Mouse (Mus musculus) retina, adult 2 months (tissue): ENCODE measurements around the gene Gm9958.

ENCODE experiments used
- DNase-seq: peaks from one replicate; pipeline ENCODE4 v3.0.0-alpha.2; 2012; ENCODE audit warnings: low read depth, low spot score

The Gm9958 gene

DNA sequence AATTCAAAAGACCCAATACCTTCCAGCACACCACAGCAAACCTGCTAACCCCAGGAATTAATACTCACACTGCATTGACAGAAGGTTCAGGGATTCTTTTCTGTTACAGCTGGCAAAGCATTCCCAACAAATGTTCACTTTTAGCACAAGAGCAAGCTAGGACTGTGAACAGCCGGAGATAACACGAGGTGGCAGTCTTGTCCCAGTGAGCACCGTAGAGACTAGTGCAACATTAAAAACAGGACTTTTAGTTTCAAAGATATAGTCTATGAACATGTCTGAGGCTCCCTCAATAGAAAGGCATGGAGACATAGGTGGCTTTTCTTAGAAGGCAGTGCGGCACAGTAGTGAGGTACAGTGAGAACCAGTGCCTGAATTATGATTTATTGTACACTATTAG is 38.2 kb downstream of the Gm9958 start:
- no peak for DNase-seq

DNA sequence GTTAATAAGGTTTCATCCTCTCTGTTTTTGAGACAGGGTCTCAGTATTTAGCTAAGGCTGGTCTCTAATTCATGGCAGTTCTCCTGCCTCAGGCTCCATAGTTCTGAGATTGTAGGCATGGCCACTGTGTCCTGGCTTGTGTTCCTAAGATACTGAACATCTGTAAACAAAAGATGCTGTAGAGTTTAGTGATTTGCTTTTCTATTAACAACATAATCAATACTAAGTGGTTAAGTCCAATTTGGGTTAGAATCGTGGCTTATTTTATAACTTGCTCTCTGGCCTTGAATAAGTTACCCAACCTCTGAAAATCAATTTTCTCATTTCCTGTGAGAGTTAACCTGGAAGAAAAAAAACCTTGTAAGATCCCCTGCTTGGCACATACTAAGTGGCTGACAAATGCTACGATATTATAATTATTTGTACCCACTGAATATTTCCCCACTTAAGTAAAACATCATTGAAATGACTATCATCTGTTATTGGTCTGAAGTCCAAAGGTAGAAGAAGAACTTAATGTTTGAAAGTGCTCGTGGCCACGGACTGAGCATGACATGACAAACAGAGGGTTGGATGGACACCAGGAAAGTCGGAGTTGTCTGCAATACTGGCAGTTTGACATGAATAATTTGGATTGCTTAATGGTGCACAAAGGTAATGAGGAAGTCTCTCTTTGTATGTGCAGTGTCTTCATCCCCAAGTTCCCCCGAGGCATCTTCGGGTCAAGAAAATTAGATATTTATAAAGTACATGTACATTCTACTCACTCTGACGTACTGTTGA is 47.3 kb downstream of the Gm9958 start:
- DNase-seq = no peak

DNA sequence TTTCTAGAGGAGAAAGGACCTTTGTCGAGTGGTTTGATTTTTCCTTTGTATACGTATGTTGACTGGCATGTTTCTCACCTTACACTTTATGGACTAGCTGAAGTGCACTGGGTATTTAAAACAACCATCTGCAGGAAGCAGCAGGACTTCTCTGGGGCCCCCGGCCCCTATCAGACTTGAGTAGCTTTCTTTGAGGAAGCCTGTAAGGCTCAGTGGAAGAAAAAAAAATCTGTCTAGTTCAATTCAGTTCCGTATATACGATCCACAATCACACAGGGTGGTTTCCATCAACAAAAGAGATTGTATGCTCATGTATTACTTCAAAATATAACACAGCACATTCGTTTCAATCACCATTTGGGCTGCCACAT is 47.9 kb downstream of the Gm9958 start:
- no peak for DNase-seq
